In the genomic region with DNA sequence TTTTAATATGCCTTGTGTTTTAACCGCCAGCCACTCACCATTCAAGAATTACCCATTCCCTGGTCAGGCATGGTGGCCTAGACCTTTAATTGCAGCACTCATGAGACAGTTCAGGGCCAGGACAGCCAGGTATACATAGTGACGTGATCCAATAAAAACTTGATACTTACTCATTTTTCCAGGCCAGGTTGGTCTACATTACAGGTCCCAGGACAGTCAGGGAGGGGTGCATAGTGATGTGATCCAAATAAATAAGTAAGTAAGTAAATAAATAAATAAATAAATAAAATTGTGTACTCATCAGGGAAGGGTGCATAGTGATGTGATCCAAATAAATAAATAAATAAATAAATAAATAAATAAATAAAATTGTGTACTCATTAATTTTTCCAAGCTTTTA, we compare ENCODE assay signal across 22 mouse cellular contexts. TPM values are rescaled to one million over a fixed set of nuclear protein-coding genes. Genes with fewer than 3 reads are reported as not detected.
DNase-seq lines count a peak whose midpoint lies in the region; ATAC-seq and TF ChIP-seq lines count a peak whose summit lies in the region.
"Had no signal": no experiment of that assay in that cellular context is flagged by ENCODE, and none has a peak within 500 bp of the region (broad histone marks: within the 10 kb centered on the region; RNA-seq: fewer than 3 reads in every experiment).

No protein-coding gene starts in this region.

- no peak for TF ChIP-seq CTCF in heart, adult 2 months (IDR thresholded peaks at IDR 0.05)

- peaks cover 23% of the 10 kb centered on the region for H3K4me1 ChIP-seq in heart, embryonic 16.5 days (ENCODE audit: control insufficient read depth, insufficient read depth, low read length)
- peaks cover 8% of the 10 kb centered on the region for H3K4me1 ChIP-seq in heart, adult 2 months (ENCODE audit: control insufficient read depth, insufficient read depth, low read length)
- H3K4me1 ChIP-seq in intestine, embryonic 14.5 days (replicated peaks; ENCODE audit: control insufficient read depth, insufficient read depth, low read length), result peaks cover 14% of the 10 kb centered on the region; the same call in 1 of the 2 replicates
- peaks cover 20% of the 10 kb centered on the region for H3K4me1 ChIP-seq in intestine, embryonic 16.5 days (ENCODE audit: control insufficient read depth, insufficient read depth, low read length)
- peaks cover 10% of the 10 kb centered on the region for H3K4me1 ChIP-seq in midbrain, embryonic 15.5 days
- H3K4me1 ChIP-seq in midbrain, embryonic 16.5 days (ENCODE audit: control insufficient read depth, insufficient read depth, low read length), result peaks cover 12% of the 10 kb centered on the region

- no peak overlapping the region for H3K27ac ChIP-seq in heart, embryonic 16.5 days (ENCODE audit: low read length)
- no peak overlapping the region for H3K27ac ChIP-seq in heart, adult 2 months
- no peak overlapping the region for H3K27ac ChIP-seq in intestine, embryonic 14.5 days (ENCODE audit: low read depth)
- H3K27ac ChIP-seq in intestine, embryonic 16.5 days (ENCODE audit: low read length), result no peak overlapping the region
- no peak overlapping the region for H3K27ac ChIP-seq in midbrain, embryonic 15.5 days
- no peak overlapping the region for H3K27ac ChIP-seq in midbrain, embryonic 16.5 days (ENCODE audit: low read length)
- H3K27ac ChIP-seq: hindbrain, embryonic 15.5 days; intestine, embryonic 15.5 days had no signal

- 88% methylated on average over 2 of the region's 2 CpGs for WGBS in heart, embryonic 16.5 days
- 92% methylated on average over 2 of the region's 2 CpGs for WGBS in heart, adult 2 months
- 84% methylated on average over 2 of the region's 2 CpGs for WGBS in intestine, embryonic 14.5 days
- WGBS in intestine, embryonic 16.5 days, result 85% methylated on average over 2 of the region's 2 CpGs
- WGBS in midbrain, embryonic 15.5 days, result 89% methylated on average over 2 of the region's 2 CpGs
- WGBS in midbrain, embryonic 16.5 days, result 90% methylated on average over 2 of the region's 2 CpGs

- H3K9me3 ChIP-seq in heart, embryonic 16.5 days (replicated peaks; ENCODE audit: control insufficient read depth, low read length), result no peaks in the 10 kb centered on the region
- H3K9me3 ChIP-seq in intestine, embryonic 14.5 days (ENCODE audit: control insufficient read depth, low read length), result no peaks in the 10 kb centered on the region
- no peaks in the 10 kb centered on the region for H3K9me3 ChIP-seq in intestine, embryonic 16.5 days (ENCODE audit: control insufficient read depth, low read length)
- H3K9me3 ChIP-seq in midbrain, embryonic 15.5 days, result no peaks in the 10 kb centered on the region
- no peaks in the 10 kb centered on the region for H3K9me3 ChIP-seq in midbrain, embryonic 16.5 days (replicated peaks; ENCODE audit: control insufficient read depth, low read length, poor library complexity, severe bottlenecking)
- H3K9me3 ChIP-seq: G1E; heart, embryonic 12.5 days; hindbrain, embryonic 15.5 days; intestine, embryonic 15.5 days had no signal

- no peak for DNase-seq in cerebellum, postnatal 10 days
- no peak for DNase-seq in heart, adult 2 months
- DNase-seq in intestine, embryonic 14.5 days (ENCODE audit: low spot score), result no peak
- DNase-seq: adrenal gland, adult 8-10 months; adrenal gland, postnatal 36 days; B cell, adult 2 months; cerebellum, adult 11 months; cerebellum, adult 8-10 months; cerebellum, postnatal 25 days; gastrocnemius, postnatal 14 days; heart, postnatal 36 days had no signal

- H3K9ac ChIP-seq in heart, embryonic 16.5 days (ENCODE audit: low read length), result no peak overlapping the region
- no peak overlapping the region for H3K9ac ChIP-seq in heart, adult 2 months (ENCODE audit: low read depth, low read length)
- H3K9ac ChIP-seq in intestine, embryonic 14.5 days (ENCODE audit: low read length), result no peak overlapping the region
- H3K9ac ChIP-seq in intestine, embryonic 16.5 days (ENCODE audit: low read depth, low read length), result no peak overlapping the region
- H3K9ac ChIP-seq in midbrain, embryonic 15.5 days, result no peak overlapping the region
- no peak overlapping the region for H3K9ac ChIP-seq in midbrain, embryonic 16.5 days (ENCODE audit: low read depth, low read length)
- H3K9ac ChIP-seq: heart, embryonic 12.5 days; hindbrain, embryonic 15.5 days; intestine, embryonic 15.5 days had no signal

- no peak for TF ChIP-seq EP300 in heart, adult 2 months (IDR thresholded peaks at IDR 0.05; ENCODE audit: insufficient read depth, low read depth, low read length)

- H3K79me2 ChIP-seq in heart, adult 2 months (replicated peaks; ENCODE audit: control insufficient read depth, insufficient read depth, low read length), result peaks cover 3% of the 10 kb centered on the region

- ATAC-seq in cerebellum, adult (ENCODE audit: insufficient number of reproducible peaks, low FRiP score, low TSS enrichment), result 0 out of 2 replicates have a peak, but pooled peaks have one; percentile 5
- ATAC-seq in heart, embryonic 16.5 days (replicated peaks; ENCODE audit: extremely low read depth, insufficient read depth, low FRiP score), result peak; percentile 21; the same call in 1 of the 2 replicates
- peak; percentile 17; the same call in 1 of the 2 replicates for ATAC-seq in intestine, embryonic 14.5 days (replicated peaks; ENCODE audit: low FRiP score, low TSS enrichment, low read depth)
- ATAC-seq in intestine, embryonic 16.5 days, result no peak
- ATAC-seq in midbrain, embryonic 15.5 days (replicated peaks), result 0 out of 2 replicates have a peak, but pooled peaks have one; percentile 10
- no peak for ATAC-seq in midbrain, embryonic 16.5 days
- ATAC-seq: CD4-positive, CD25-positive, alpha-beta regulatory T cell, adult 4 months; forebrain, embryonic 16.5 days; intestine, embryonic 15.5 days had no signal

- no peaks in the 10 kb centered on the region for H3K27me3 ChIP-seq in heart, embryonic 16.5 days (ENCODE audit: control insufficient read depth, insufficient read depth, low read length)
- H3K27me3 ChIP-seq in heart, adult 2 months (ENCODE audit: control insufficient read depth, insufficient read depth, low read length), result no peaks in the 10 kb centered on the region
- no peaks in the 10 kb centered on the region for H3K27me3 ChIP-seq in intestine, embryonic 14.5 days (replicated peaks; ENCODE audit: control insufficient read depth, insufficient read depth, low read length)
- no peaks in the 10 kb centered on the region for H3K27me3 ChIP-seq in intestine, embryonic 16.5 days (replicated peaks; ENCODE audit: control insufficient read depth, insufficient read depth, low read length)
- H3K27me3 ChIP-seq in midbrain, embryonic 15.5 days (replicated peaks), result no peaks in the 10 kb centered on the region
- H3K27me3 ChIP-seq in midbrain, embryonic 16.5 days (ENCODE audit: control insufficient read depth, insufficient read depth, low read depth, low read length), result no peaks in the 10 kb centered on the region
- H3K27me3 ChIP-seq: heart, embryonic 12.5 days; hindbrain, embryonic 15.5 days; intestine, embryonic 15.5 days had no signal

- H3K4me2 ChIP-seq in heart, embryonic 16.5 days (ENCODE audit: low read depth, low read length), result no peak overlapping the region
- no peak overlapping the region for H3K4me2 ChIP-seq in intestine, embryonic 14.5 days (ENCODE audit: low read length)
- no peak overlapping the region for H3K4me2 ChIP-seq in intestine, embryonic 16.5 days (ENCODE audit: low read depth, low read length)
- no peak overlapping the region for H3K4me2 ChIP-seq in midbrain, embryonic 15.5 days
- no peak overlapping the region for H3K4me2 ChIP-seq in midbrain, embryonic 16.5 days (ENCODE audit: low read length)
- H3K4me2 ChIP-seq: heart, embryonic 12.5 days; hindbrain, embryonic 15.5 days; intestine, embryonic 15.5 days had no signal

- intact Hi-C loops in heart, adult 2 months (cut with DNase I), result no loop called here

- H3K36me3 ChIP-seq in heart, embryonic 16.5 days (ENCODE audit: control insufficient read depth, insufficient read depth), result no peaks in the 10 kb centered on the region
- peaks cover 5% of the 10 kb centered on the region for H3K36me3 ChIP-seq in heart, adult 2 months (ENCODE audit: control insufficient read depth, insufficient read depth, low read length)
- no peaks in the 10 kb centered on the region for H3K36me3 ChIP-seq in intestine, embryonic 14.5 days (ENCODE audit: control insufficient read depth, insufficient read depth, low read length)
- H3K36me3 ChIP-seq in intestine, embryonic 16.5 days (ENCODE audit: control insufficient read depth, insufficient read depth, low read length), result no peaks in the 10 kb centered on the region
- H3K36me3 ChIP-seq in midbrain, embryonic 15.5 days (replicated peaks), result no peaks in the 10 kb centered on the region
- no peaks in the 10 kb centered on the region for H3K36me3 ChIP-seq in midbrain, embryonic 16.5 days (ENCODE audit: control insufficient read depth, insufficient read depth, low read length)
- H3K36me3 ChIP-seq: heart, embryonic 12.5 days; hindbrain, embryonic 15.5 days; intestine, embryonic 15.5 days had no signal

- TF ChIP-seq POLR2A in heart, adult 2 months (IDR thresholded peaks at IDR 0.05; ENCODE audit: insufficient read depth, low read depth, low read length), result no peak

- no peak overlapping the region for H3K4me3 ChIP-seq in heart, embryonic 16.5 days (ENCODE audit: low read length)
- no peak overlapping the region for H3K4me3 ChIP-seq in heart, adult 2 months
- H3K4me3 ChIP-seq in intestine, embryonic 14.5 days (ENCODE audit: low read depth, low read length), result no peak overlapping the region
- no peak overlapping the region for H3K4me3 ChIP-seq in intestine, embryonic 16.5 days (ENCODE audit: low read length)
- no peak overlapping the region for H3K4me3 ChIP-seq in midbrain, embryonic 15.5 days
- H3K4me3 ChIP-seq in midbrain, embryonic 16.5 days (ENCODE audit: low read depth, low read length), result no peak overlapping the region
- H3K4me3 ChIP-seq: heart, embryonic 12.5 days; hindbrain, embryonic 15.5 days; intestine, embryonic 15.5 days had no signal

RNA-seq across cellular contexts. Expression of gene C1galt1, which starts 6.4 kb away (rescaled TPM):
- 2.6 and 2.9 TPM in 2 replicates for polyA plus RNA-seq in heart, embryonic 16.5 days (2015; fragmentation: Nextera tagmentation; extraction: Ambion mirVana)
- total RNA-seq in heart, adult 2 months (2021), result 10 to 100 TPM; 13.3 to 15.1 TPM
- 2.6 and 6.3 TPM in 2 replicates for polyA plus RNA-seq in heart, adult 2 months (2012; rRNA removed)
- polyA plus RNA-seq in intestine, embryonic 14.5 days (2014; fragmentation: Nextera tagmentation; extraction: Ambion mirVana), result 5.4 and 6.1 TPM in 2 replicates
- polyA plus RNA-seq in intestine, embryonic 16.5 days (2015; fragmentation: Nextera tagmentation; extraction: Ambion mirVana), result 5.5 and 6.3 TPM in 2 replicates
- polyA plus RNA-seq in midbrain, embryonic 15.5 days (2015; fragmentation: Nextera tagmentation; extraction: Ambion mirVana), result 1.6 and 1.8 TPM in 2 replicates
- 1.6 and 1.7 TPM in 2 replicates for polyA plus RNA-seq in midbrain, embryonic 16.5 days (2015; fragmentation: Nextera tagmentation; extraction: Ambion mirVana)

Comparison
In these comparisons a context has a peak if more than half of its experiments do, and no peak if none do; other contexts are left out.
1. ATAC-seq: peak in cerebellum, adult (single experiment), heart, embryonic 16.5 days (single experiment), intestine, embryonic 14.5 days (single experiment) and midbrain, embryonic 15.5 days (single experiment); none in intestine, embryonic 16.5 days (single experiment) and midbrain, embryonic 16.5 days (single experiment).